Mouse (Mus musculus): ENCODE measurements around the gene Dcst2. TPM values are rescaled to one million over a fixed set of nuclear protein-coding genes. Genes with fewer than 3 reads are reported as not detected.

The Dcst2 gene
- polyA plus RNA-seq, 1 experiment from 2014 or later = 10.0 TPM

DNA sequence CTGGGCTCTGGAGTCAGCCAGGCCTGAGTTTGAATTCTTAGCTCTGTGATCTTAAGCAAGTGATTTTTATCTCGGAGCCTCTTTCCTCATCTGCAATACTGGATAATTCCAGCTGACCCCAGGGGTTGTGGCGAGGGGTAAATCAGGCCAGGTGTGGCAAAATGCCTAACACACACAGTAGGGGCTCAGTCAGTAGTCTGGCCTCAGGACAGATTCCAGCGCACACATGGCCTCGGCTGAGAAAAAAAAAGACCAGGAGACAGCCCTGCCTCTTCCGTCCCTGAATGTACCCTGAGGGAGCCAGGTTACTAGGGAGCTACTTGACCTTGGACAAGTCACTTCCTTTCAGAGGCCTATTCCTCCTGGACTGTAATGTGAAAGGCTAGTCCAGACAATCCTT lies 21.2 kb downstream of the Dcst2 start:
- Histone ChIP-seq H3K36me3 (ENCODE audit: control insufficient read depth, insufficient read depth) (peaks cover 38% of the 10 kb centered on the region), H3K4me1 (replicated peaks; ENCODE audit: control insufficient read depth, insufficient read depth, low read length) (peaks cover 16% of the 10 kb centered on the region)
- ATAC-seq = no peak

DNA sequence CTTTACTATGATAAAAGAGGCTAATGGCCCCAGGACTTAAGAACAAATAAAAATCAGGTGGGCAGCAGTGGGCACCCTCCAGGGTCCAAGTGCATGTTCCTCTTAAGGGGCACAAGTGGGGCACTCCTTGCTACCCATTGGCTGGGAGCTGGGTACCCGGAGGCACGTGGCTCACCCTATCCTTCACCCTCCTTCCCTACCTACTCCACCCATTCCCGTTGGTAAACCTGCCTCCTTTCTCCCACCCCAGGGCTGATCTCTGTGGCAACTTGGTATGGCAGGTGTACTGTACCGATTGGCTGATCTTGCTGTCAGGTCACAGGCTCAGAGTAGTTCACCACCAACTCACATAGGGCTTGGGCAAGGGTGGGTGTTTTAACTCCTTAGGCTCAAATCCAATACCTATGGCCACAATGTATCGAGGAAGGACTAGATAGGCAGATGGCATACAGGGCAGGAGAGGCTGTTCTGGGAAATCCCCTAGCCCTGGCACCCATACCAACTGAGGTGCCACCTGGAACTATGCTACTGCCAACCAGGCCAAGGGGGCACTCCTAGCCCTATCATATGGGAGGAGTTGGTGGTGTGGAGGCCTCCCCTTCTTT lies 22.0 kb downstream of the Dcst2 start:
- 0 out of 2 replicates have a peak overlapping the region, but pooled peaks have one; percentile 0 for H3K27ac ChIP-seq (ENCODE audit: low read depth, low read length)
- WGBS = 64% methylated on average over 5 of the region's 5 CpGs

More for the DNA sequence above, 21.2 kb downstream of the Dcst2 start:
- no peak for TF ChIP-seq CTCF (IDR thresholded peaks at IDR 0.05; ENCODE audit: low read depth)
- no peak overlapping the region for H3K9ac ChIP-seq (ENCODE audit: low read depth, low read length)
- no peaks in the 10 kb centered on the region for H3K9me3 ChIP-seq (ENCODE audit: control insufficient read depth)
- no peak overlapping the region for H3K4me2 ChIP-seq (replicated peaks; ENCODE audit: low read depth)
- WGBS = 67% methylated on average over 5 of the region's 5 CpGs
- H3K27ac ChIP-seq (ENCODE audit: low read depth, low read length) = 0 out of 2 replicates have a peak overlapping the region, but pooled peaks have one; percentile 0
- no peaks in the 10 kb centered on the region for H3K27me3 ChIP-seq (replicated peaks; ENCODE audit: control insufficient read depth, insufficient read depth, low read length)
- H3K4me3 ChIP-seq (ENCODE audit: low read depth, low read length) = no peak overlapping the region

DNA sequence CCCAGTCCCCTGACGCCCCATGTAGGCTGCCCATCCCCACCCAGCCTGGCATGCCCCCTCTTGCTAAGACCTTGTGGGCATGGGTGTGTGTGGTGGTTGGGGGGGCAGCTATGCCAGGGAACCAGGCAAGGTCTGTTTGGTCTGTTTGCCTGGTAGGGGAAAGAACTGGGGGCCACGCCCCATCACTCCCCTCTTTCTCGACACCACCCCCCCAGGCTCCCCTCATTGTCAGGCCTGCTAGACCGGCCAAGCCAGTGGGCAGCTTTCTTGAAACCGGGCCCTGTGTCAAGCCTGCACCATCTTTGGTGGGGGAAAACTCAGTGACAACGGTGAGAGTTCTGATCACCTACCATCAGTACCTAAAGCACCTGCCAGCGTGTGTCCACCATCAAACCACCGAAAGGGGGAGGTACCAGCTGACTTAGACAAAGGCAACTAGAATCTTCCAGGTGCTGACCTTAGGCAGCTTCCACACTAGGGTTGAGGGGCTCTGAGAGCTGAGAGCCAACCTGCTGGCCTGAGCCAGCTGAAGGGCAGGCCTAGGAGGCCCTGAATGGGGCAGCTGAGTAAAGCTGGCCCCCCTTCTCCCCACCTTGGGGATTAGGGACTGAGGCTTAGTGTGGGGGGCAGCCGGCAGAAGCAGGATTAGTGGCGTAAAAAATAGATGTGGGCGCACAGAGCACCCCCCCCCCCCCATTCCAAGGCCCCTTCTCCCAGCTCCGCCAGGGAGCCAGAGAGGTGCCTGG lies 22.7 kb downstream of the Dcst2 start:
- Histone ChIP-seq H3K27me3 (replicated peaks; ENCODE audit: control insufficient read depth, insufficient read depth, low read length) (no peaks in the 10 kb centered on the region), H3K36me3 (ENCODE audit: control insufficient read depth, insufficient read depth) (peaks cover 33% of the 10 kb centered on the region), H3K4me1 (replicated peaks; ENCODE audit: control insufficient read depth, insufficient read depth, low read length) (peaks cover 6% of the 10 kb centered on the region; the same call in 1 of the 2 replicates), H3K9ac (ENCODE audit: low read depth, low read length) (no peak overlapping the region), H3K4me3 (ENCODE audit: low read depth, low read length) (0 out of 2 replicates have a peak overlapping the region, but pooled peaks have one; percentile 7), H3K4me2 (replicated peaks; ENCODE audit: low read depth) (peak overlapping the region; percentile 21; the same call in 1 of the 2 replicates), H3K9me3 (ENCODE audit: control insufficient read depth) (no peaks in the 10 kb centered on the region), H3K27ac (ENCODE audit: low read depth, low read length) (no peak overlapping the region)
- no peak for TF ChIP-seq CTCF (IDR thresholded peaks at IDR 0.05; ENCODE audit: low read depth)
- 64% methylated on average over 11 of the region's 12 CpGs for WGBS
- ATAC-seq = no peak

More for the DNA sequence above, 22.0 kb downstream of the Dcst2 start:
- Histone ChIP-seq H3K4me3 (ENCODE audit: low read depth, low read length) (no peak overlapping the region), H3K9me3 (ENCODE audit: control insufficient read depth) (no peaks in the 10 kb centered on the region), H3K9ac (ENCODE audit: low read depth, low read length) (no peak overlapping the region), H3K4me1 (replicated peaks; ENCODE audit: control insufficient read depth, insufficient read depth, low read length) (peaks cover 9% of the 10 kb centered on the region; the same call in 1 of the 2 replicates), H3K36me3 (ENCODE audit: control insufficient read depth, insufficient read depth) (peaks cover 38% of the 10 kb centered on the region), H3K4me2 (replicated peaks; ENCODE audit: low read depth) (no peak overlapping the region; the same call in 1 of the 2 replicates), H3K27me3 (replicated peaks; ENCODE audit: control insufficient read depth, insufficient read depth, low read length) (no peaks in the 10 kb centered on the region)
- ATAC-seq = no peak
- no peak for TF ChIP-seq CTCF (IDR thresholded peaks at IDR 0.05; ENCODE audit: low read depth)

DNA sequence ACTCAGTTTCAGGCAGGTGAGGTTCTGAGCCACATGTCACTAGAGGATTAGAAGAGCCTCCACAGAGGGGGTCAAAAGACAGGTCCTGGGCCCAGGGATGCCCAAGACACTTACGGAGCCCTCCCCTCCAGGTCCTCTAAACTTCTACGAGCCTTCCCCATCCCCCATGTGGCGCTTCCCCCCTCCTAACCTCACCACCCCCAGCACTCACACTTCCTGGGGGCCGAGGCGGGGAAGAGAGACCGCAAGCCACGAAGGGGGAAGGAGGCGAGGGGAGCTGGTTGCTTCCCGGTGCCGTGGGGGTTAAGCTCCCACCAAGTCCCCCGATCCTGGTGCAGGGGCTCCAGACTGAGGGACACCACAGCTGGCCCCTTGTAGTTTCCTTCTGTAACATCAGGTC lies 23.7 kb downstream of the Dcst2 start:
- H3K27ac ChIP-seq (ENCODE audit: low read depth, low read length) = no peak overlapping the region; the same call in 1 of the 2 replicates
- H3K9me3 ChIP-seq (ENCODE audit: control insufficient read depth) = no peaks in the 10 kb centered on the region
- H3K4me3 ChIP-seq (ENCODE audit: low read depth, low read length) = no peak overlapping the region
- H3K27me3 ChIP-seq (replicated peaks; ENCODE audit: control insufficient read depth, insufficient read depth, low read length) = no peaks in the 10 kb centered on the region
- H3K9ac ChIP-seq (ENCODE audit: low read depth, low read length) = no peak overlapping the region
- WGBS = 57% methylated on average over 11 of the region's 11 CpGs
- H3K4me1 ChIP-seq (replicated peaks; ENCODE audit: control insufficient read depth, insufficient read depth, low read length) = peaks cover 6% of the 10 kb centered on the region; the same call in 1 of the 2 replicates
- no peak for TF ChIP-seq CTCF (IDR thresholded peaks at IDR 0.05; ENCODE audit: low read depth)
- ATAC-seq = no peak
- H3K4me2 ChIP-seq (replicated peaks; ENCODE audit: low read depth) = no peak overlapping the region; the same call in 1 of the 2 replicates
- peaks cover 23% of the 10 kb centered on the region for H3K36me3 ChIP-seq (ENCODE audit: control insufficient read depth, insufficient read depth)

DNA sequence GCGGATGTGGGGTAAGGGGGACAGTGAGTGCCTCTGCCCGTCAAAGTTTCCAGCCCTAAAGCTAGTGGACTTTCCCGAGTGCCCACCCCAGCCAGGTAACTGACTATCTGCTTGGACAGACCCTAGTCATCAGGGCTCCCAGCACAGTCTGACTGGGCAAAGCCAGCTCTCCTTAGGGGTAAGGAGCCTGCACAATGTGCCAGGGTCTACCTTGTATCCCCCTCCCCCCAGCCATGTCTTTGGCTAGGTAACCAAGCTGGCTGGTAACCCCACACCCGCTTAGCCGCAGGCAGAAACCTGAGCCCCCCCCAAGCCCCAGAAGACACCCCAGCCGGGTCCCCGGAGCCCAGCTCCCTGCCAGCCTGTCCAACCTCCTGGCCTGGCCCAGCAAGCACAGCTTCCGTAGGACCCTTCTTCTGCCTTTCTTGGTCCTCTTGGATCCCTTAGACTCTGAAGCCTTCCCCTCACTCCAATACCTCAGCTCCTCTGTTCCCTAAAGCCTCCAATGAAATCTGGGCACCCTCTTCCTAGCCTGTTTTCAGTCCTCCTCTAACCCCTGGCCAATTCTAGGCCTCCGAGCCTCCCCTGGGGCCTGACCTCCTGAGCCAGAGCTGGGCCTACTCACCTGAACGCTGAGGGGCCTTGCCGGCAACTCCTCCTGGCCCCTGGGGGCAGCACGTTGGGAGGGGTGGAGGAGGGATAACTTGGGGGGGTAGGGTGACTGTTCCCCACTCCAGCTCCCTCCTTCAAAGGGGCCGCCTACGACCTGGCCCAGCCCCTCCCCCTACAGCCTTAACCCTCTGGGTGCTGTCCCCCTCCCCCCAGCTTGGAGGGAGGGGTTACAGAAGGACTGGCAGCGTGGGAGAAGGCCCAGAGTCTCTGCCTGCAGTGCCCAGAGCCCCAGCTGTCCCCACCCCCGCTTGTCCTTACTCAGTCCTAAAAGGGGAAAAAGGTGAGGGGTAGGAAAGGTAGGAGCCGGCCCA lies 25.0 kb downstream of the Dcst2 start:
- TF ChIP-seq CTCF (IDR thresholded peaks at IDR 0.05; ENCODE audit: low read depth) = no peak
- 56% methylated on average over 17 of the region's 17 CpGs for WGBS
- peak overlapping the region; percentile 26 for H3K4me3 ChIP-seq (ENCODE audit: low read depth, low read length)

More for the DNA sequence above, 25.0 kb downstream of the Dcst2 start:
- peak overlapping the region; percentile 97 for H3K27ac ChIP-seq (ENCODE audit: low read depth, low read length)
- peaks cover 6% of the 10 kb centered on the region; the same call in 1 of the 2 replicates for H3K4me1 ChIP-seq (replicated peaks; ENCODE audit: control insufficient read depth, insufficient read depth, low read length)
- 0 out of 2 replicates have a peak overlapping the region, but pooled peaks have one; percentile 22 for H3K9ac ChIP-seq (ENCODE audit: low read depth, low read length)
- no peaks in the 10 kb centered on the region for H3K27me3 ChIP-seq (replicated peaks; ENCODE audit: control insufficient read depth, insufficient read depth, low read length)
- no peak for ATAC-seq
- H3K4me2 ChIP-seq (replicated peaks; ENCODE audit: low read depth) = peak overlapping the region; percentile 85
- H3K36me3 ChIP-seq (ENCODE audit: control insufficient read depth, insufficient read depth) = peaks cover 11% of the 10 kb centered on the region; the same call in 1 of the 2 replicates
- no peaks in the 10 kb centered on the region for H3K9me3 ChIP-seq (ENCODE audit: control insufficient read depth)
